Mouse (Mus musculus) heart, adult 2 months (tissue): ENCODE data around the gene Fyn.

Experiments
- CTCF ChIP-seq: fragments of 200-600 bp; IDR thresholded peaks from 2 replicates; pipeline ENCODE4 v1.8.1; 2022; ENCODE audit warnings: antibody characterized with exemption, mild to moderate bottlenecking, moderate library complexity
- EP300 ChIP-seq: fragments of 200-500 bp; IDR thresholded peaks from 2 replicates; pipeline ENCODE4 v1.6.1; 2011; ENCODE audit warnings: low read depth, low read length, control low read depth; ENCODE audit not compliant: insufficient read depth
- POLR2A ChIP-seq: fragments of 200-500 bp; IDR thresholded peaks from 2 replicates; pipeline ENCODE4 v1.6.1; 2011; ENCODE audit warnings: mild to moderate bottlenecking, low read depth, low read length, control low read depth; ENCODE audit not compliant: insufficient read depth

- no peak for TF ChIP-seq CTCF
- TF ChIP-seq POLR2A: no peak
- TF ChIP-seq EP300: no peak
Observed at GRCm38 (mm10) chr10:39541951-39542521, 173.4 kb downstream of the Fyn start.
